Mouse (Mus musculus): Measurements from ENCODE around the gene Hnf4a.

DNA sequence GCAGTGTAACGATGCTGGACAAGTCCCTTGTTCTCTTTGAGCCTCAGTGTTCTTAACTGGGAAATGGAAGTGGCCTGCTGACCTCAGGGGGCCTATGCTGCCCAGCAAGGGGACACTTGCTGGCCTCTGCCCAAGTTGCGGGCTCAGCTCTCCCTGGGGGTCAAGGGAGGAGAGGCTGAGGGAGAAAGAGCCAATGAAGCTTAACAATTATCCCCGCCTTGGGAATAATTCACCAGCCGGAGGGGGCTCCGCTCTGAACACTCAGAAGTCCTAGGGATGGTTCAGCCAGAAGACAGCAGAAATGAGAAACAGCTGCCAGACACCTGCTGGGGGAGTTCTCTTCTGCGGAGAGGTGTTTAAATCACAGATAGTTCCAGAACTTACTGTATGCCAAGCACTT, 43.2 kb downstream of the Hnf4a start:
- no peak for TF ChIP-seq POLR2A (IDR thresholded peaks at IDR 0.05; ENCODE audit: insufficient read depth, low read depth, low read length)
- TF ChIP-seq CTCF (IDR thresholded peaks at IDR 0.05) = no peak
- TF ChIP-seq EP300 (IDR thresholded peaks at IDR 0.05; ENCODE audit: insufficient read depth, low read depth, low read length) = no peak
